Mouse (Mus musculus): ENCODE data around the gene Fam227a. TPM values are rescaled to one million over a fixed set of nuclear protein-coding genes. Genes with fewer than 3 reads are reported as not detected.

Gene Fam227a
- polyA plus RNA-seq, 1 experiment from 2014 or later, result 0.85 TPM

DNA sequence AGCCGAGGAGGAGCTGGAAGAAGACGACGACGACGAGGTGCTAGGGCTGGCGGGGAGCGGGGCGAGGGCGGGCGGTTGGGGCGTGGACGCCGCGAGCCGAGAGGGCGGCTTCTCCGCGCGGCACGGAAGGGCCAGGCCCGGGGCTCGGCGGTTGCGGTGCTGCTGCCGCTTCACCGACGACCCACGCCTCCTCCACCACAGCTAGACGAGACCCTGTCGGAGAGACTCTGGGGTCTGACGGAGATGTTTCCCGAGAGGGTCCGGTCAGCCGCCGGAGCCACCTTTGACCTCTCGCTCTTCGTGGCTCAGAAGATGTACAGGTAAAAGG, 12.2 kb upstream of the Fam227a start:
- no peaks in the 10 kb centered on the region for H3K9me3 ChIP-seq (ENCODE audit: control insufficient read depth, low read length)
- peak overlapping the region; percentile 82 for H3K9ac ChIP-seq (ENCODE audit: low read depth, low read length)
- no peak for DNase-seq (ENCODE audit: low spot score)
- H3K36me3 ChIP-seq (ENCODE audit: control insufficient read depth, insufficient read depth, low read length), result peaks cover 54% of the 10 kb centered on the region
- H3K4me2 ChIP-seq (ENCODE audit: low read depth, low read length), result peak overlapping the region; percentile 63
- peak overlapping the region; percentile 92 for H3K4me3 ChIP-seq (ENCODE audit: low read depth, low read length)
- no peak overlapping the region for H3K27ac ChIP-seq (replicated peaks; ENCODE audit: low read depth, low read length)
- H3K4me1 ChIP-seq (ENCODE audit: control insufficient read depth, insufficient read depth, low read length), result peaks cover 5% of the 10 kb centered on the region; the same call in 1 of the 2 replicates
- whole genome bisulfite sequencing, result 1% methylated on average over 10 of the region's 37 CpGs
- no peaks in the 10 kb centered on the region for H3K27me3 ChIP-seq (replicated peaks; ENCODE audit: control insufficient read depth, insufficient read depth, low read length)
- peak; percentile 41; the same call in 1 of the 2 replicates for ATAC-seq (ENCODE audit: low read depth)

- Histone ChIP-seq H3K4me2 (ENCODE audit: low read depth, low read length) (peak within 1 kb of the TSS; percentile 63), H3K4me1 (ENCODE audit: control insufficient read depth, insufficient read depth, low read length) (peaks cover 5% of the 10 kb centered on the region; the same call in 1 of the 2 replicates), H3K4me3 (ENCODE audit: low read depth, low read length) (peak within 1 kb of the TSS; percentile 92), H3K36me3 (ENCODE audit: control insufficient read depth, insufficient read depth, low read length) (peaks cover 57% of the 10 kb centered on the region), H3K27ac (replicated peaks; ENCODE audit: low read depth, low read length) (no peak within 1 kb of the TSS), H3K9me3 (ENCODE audit: control insufficient read depth, low read length) (no peaks in the 10 kb centered on the region), H3K9ac (ENCODE audit: low read depth, low read length) (peak within 1 kb of the TSS; percentile 82), H3K27me3 (replicated peaks; ENCODE audit: control insufficient read depth, insufficient read depth, low read length) (no peaks in the 10 kb centered on the region)
- DNase-seq (ENCODE audit: low spot score), result peak; percentile 98
- peak; percentile 96 for ATAC-seq (ENCODE audit: low read depth)
- 15% methylated on average over 32 of the region's 33 CpGs for WGBS
Observed at GRCm38 (mm10) chr15:79670249-79670971, 11.7 kb upstream of the Fam227a start, which contains the start of gene Tomm22. Gene Tomm22 (plus strand): TSS chr15:79670861.

- peaks cover 44% of the 10 kb centered on the region for H3K36me3 ChIP-seq (ENCODE audit: control insufficient read depth, insufficient read depth, low read length)
- H3K27me3 ChIP-seq (replicated peaks; ENCODE audit: control insufficient read depth, insufficient read depth, low read length), result no peaks in the 10 kb centered on the region
- H3K27ac ChIP-seq (replicated peaks; ENCODE audit: low read depth, low read length), result no peak overlapping the region
- WGBS, result 68% methylated on average over 10 of the region's 10 CpGs
- ATAC-seq (ENCODE audit: low read depth) (no peak), DNase-seq (ENCODE audit: low spot score) (no peak)
- H3K4me3 ChIP-seq (ENCODE audit: low read depth, low read length), result no peak overlapping the region
- H3K4me1 ChIP-seq (ENCODE audit: control insufficient read depth, insufficient read depth, low read length), result peaks cover 5% of the 10 kb centered on the region; the same call in 1 of the 2 replicates
- H3K9me3 ChIP-seq (ENCODE audit: control insufficient read depth, low read length), result no peaks in the 10 kb centered on the region
- H3K9ac ChIP-seq (ENCODE audit: low read depth, low read length), result no peak overlapping the region
- H3K4me2 ChIP-seq (ENCODE audit: low read depth, low read length), result no peak overlapping the region
Observed at GRCm38 (mm10) chr15:79669195-79669594, 10.4 kb upstream of the Fam227a start.

DNA sequence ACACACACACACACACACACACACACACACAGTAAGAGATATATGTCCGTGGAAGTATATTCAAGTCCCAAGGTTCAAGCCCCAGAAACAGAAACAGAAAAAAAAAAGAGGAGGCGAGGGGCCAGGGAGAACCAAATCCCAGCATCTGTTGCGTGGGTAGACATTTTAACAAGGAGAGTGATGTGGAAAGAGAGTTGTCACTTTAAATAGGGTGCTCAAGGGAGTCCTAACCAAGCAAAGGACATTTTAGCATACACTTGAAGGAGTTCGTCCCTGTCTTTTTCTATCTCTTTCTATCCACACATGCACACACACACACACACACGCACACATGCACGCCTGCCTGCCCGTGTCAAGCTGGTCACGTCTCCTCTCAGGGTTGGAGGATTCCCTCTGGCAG, 5.9 kb upstream of the Fam227a start:
- peaks cover 32% of the 10 kb centered on the region for H3K36me3 ChIP-seq (ENCODE audit: control insufficient read depth, insufficient read depth, low read length)
- no peak overlapping the region for H3K4me2 ChIP-seq (ENCODE audit: low read depth, low read length)
- H3K4me3 ChIP-seq (ENCODE audit: low read depth, low read length), result no peak overlapping the region
- H3K27me3 ChIP-seq (replicated peaks; ENCODE audit: control insufficient read depth, insufficient read depth, low read length), result no peaks in the 10 kb centered on the region
- ATAC-seq (ENCODE audit: low read depth), result no peak
- no peak for DNase-seq (ENCODE audit: low spot score)
- H3K9ac ChIP-seq (ENCODE audit: low read depth, low read length), result no peak overlapping the region
- 92% methylated on average over 8 of the region's 8 CpGs for WGBS
- H3K9me3 ChIP-seq (ENCODE audit: control insufficient read depth, low read length), result 0 out of 2 replicates have a peak, but pooled peaks cover 3% of the 10 kb centered on the region
- H3K4me1 ChIP-seq (ENCODE audit: control insufficient read depth, insufficient read depth, low read length), result no peaks in the 10 kb centered on the region
- H3K27ac ChIP-seq (replicated peaks; ENCODE audit: low read depth, low read length), result no peak overlapping the region

- ATAC-seq (ENCODE audit: low read depth), result no peak
- 74% methylated on average over 4 of the region's 4 CpGs for WGBS
- DNase-seq (ENCODE audit: low spot score), result no peak
- H3K27me3 ChIP-seq (replicated peaks; ENCODE audit: control insufficient read depth, insufficient read depth, low read length), result no peaks in the 10 kb centered on the region
- H3K4me2 ChIP-seq (ENCODE audit: low read depth, low read length), result no peak overlapping the region
- H3K9ac ChIP-seq (ENCODE audit: low read depth, low read length), result no peak overlapping the region
- H3K36me3 ChIP-seq (ENCODE audit: control insufficient read depth, insufficient read depth, low read length), result peaks cover 24% of the 10 kb centered on the region
- H3K9me3 ChIP-seq (ENCODE audit: control insufficient read depth, low read length), result 0 out of 2 replicates have a peak, but pooled peaks cover 3% of the 10 kb centered on the region
- H3K4me3 ChIP-seq (ENCODE audit: low read depth, low read length), result no peak overlapping the region
- H3K27ac ChIP-seq (replicated peaks; ENCODE audit: low read depth, low read length), result no peak overlapping the region
- H3K4me1 ChIP-seq (ENCODE audit: control insufficient read depth, insufficient read depth, low read length), result no peaks in the 10 kb centered on the region
Observed at GRCm38 (mm10) chr15:79661852-79662251, 3.1 kb upstream of the Fam227a start.

GRCm38 (mm10) chr15:79657837-79658530, 772 bp downstream of the Fam227a start:
- Histone ChIP-seq H3K27me3 (replicated peaks; ENCODE audit: control insufficient read depth, insufficient read depth, low read length) (no peaks in the 10 kb centered on the region), H3K9me3 (ENCODE audit: control insufficient read depth, low read length) (0 out of 2 replicates have a peak, but pooled peaks cover 3% of the 10 kb centered on the region), H3K4me2 (ENCODE audit: low read depth, low read length) (peak overlapping the region; percentile 76), H3K27ac (replicated peaks; ENCODE audit: low read depth, low read length) (peak overlapping the region; percentile 91), H3K4me1 (ENCODE audit: control insufficient read depth, insufficient read depth, low read length) (no peaks in the 10 kb centered on the region), H3K4me3 (ENCODE audit: low read depth, low read length) (peak overlapping the region; percentile 69), H3K9ac (ENCODE audit: low read depth, low read length) (peak overlapping the region; percentile 75), H3K36me3 (ENCODE audit: control insufficient read depth, insufficient read depth, low read length) (peaks cover 7% of the 10 kb centered on the region; the same call in 1 of the 2 replicates)
- 2% methylated on average over 16 of the region's 16 CpGs for WGBS
- peak; percentile 90 for DNase-seq (ENCODE audit: low spot score)
- no peak; the same call in 1 of the 2 replicates for ATAC-seq (ENCODE audit: low read depth)

- ATAC-seq (ENCODE audit: low read depth), result no peak
- H3K4me2 ChIP-seq (ENCODE audit: low read depth, low read length), result no peak overlapping the region
- no peaks in the 10 kb centered on the region for H3K27me3 ChIP-seq (replicated peaks; ENCODE audit: control insufficient read depth, insufficient read depth, low read length)
- H3K4me1 ChIP-seq (ENCODE audit: control insufficient read depth, insufficient read depth, low read length), result no peaks in the 10 kb centered on the region
- H3K9me3 ChIP-seq (ENCODE audit: control insufficient read depth, low read length), result no peaks in the 10 kb centered on the region
- H3K4me3 ChIP-seq (ENCODE audit: low read depth, low read length), result no peak overlapping the region
- WGBS, result 86% methylated on average over 14 of the region's 14 CpGs
- no peak overlapping the region for H3K9ac ChIP-seq (ENCODE audit: low read depth, low read length)
- no peak for DNase-seq (ENCODE audit: low spot score)
- no peak overlapping the region for H3K27ac ChIP-seq (replicated peaks; ENCODE audit: low read depth, low read length)
- 0 out of 2 replicates have a peak, but pooled peaks cover 3% of the 10 kb centered on the region for H3K36me3 ChIP-seq (ENCODE audit: control insufficient read depth, insufficient read depth, low read length)
Observed at GRCm38 (mm10) chr15:79656451-79656850, 2.3 kb downstream of the Fam227a start.

- H3K9ac ChIP-seq (ENCODE audit: low read depth, low read length), result no peak overlapping the region
- 0 out of 2 replicates have a peak, but pooled peaks cover 9% of the 10 kb centered on the region for H3K36me3 ChIP-seq (ENCODE audit: control insufficient read depth, insufficient read depth, low read length)
- H3K27me3 ChIP-seq (replicated peaks; ENCODE audit: control insufficient read depth, insufficient read depth, low read length), result no peaks in the 10 kb centered on the region
- 82% methylated on average over 4 of the region's 4 CpGs for WGBS
- no peak overlapping the region for H3K4me2 ChIP-seq (ENCODE audit: low read depth, low read length)
- ATAC-seq (ENCODE audit: low read depth), result no peak
- no peak for DNase-seq (ENCODE audit: low spot score)
- H3K4me3 ChIP-seq (ENCODE audit: low read depth, low read length), result no peak overlapping the region
- no peaks in the 10 kb centered on the region for H3K4me1 ChIP-seq (ENCODE audit: control insufficient read depth, insufficient read depth, low read length)
- H3K27ac ChIP-seq (replicated peaks; ENCODE audit: low read depth, low read length), result no peak overlapping the region
- no peaks in the 10 kb centered on the region for H3K9me3 ChIP-seq (ENCODE audit: control insufficient read depth, low read length)
Observed at GRCm38 (mm10) chr15:79651481-79651880, 7.3 kb downstream of the Fam227a start.

All from embryonic facial prominence, embryonic 14.5 days (tissue).